Comparison of ENCODE assay signal across 10 mouse cellular contexts in genomic region chr11:20878644-20879043, GRCm38 (mm10). TPM values are rescaled to one million over a fixed set of nuclear protein-coding genes. Genes with fewer than 3 reads are reported as not detected.
DNase-seq lines count a peak whose midpoint lies in the region; ATAC-seq and TF ChIP-seq lines count a peak whose summit lies in the region.
"Had no signal": no experiment of that assay in that cellular context is flagged by ENCODE, and none has a peak within 500 bp of the region (broad histone marks: within the 10 kb centered on the region; RNA-seq: fewer than 3 reads in every experiment).

No protein-coding gene starts in this region.

- no peak for TF ChIP-seq CTCF in lung, postnatal 0 days (IDR thresholded peaks at IDR 0.05)

- no peak overlapping the region for H3K9ac ChIP-seq in embryonic facial prominence, embryonic 12.5 days
- no peak overlapping the region for H3K9ac ChIP-seq in lung, postnatal 0 days (replicated peaks; ENCODE audit: low read depth)
- no peak overlapping the region for H3K9ac ChIP-seq in embryonic facial prominence, embryonic 15.5 days
- H3K9ac ChIP-seq: liver, embryonic 15.5 days had no signal

- no peaks in the 10 kb centered on the region for H3K27me3 ChIP-seq in embryonic facial prominence, embryonic 12.5 days
- H3K27me3 ChIP-seq in embryonic facial prominence, embryonic 10.5 days (replicated peaks; ENCODE audit: low read depth, poor library complexity, severe bottlenecking): no peaks in the 10 kb centered on the region
- H3K27me3 ChIP-seq in lung, postnatal 0 days (replicated peaks; ENCODE audit: insufficient read depth, low read length): no peaks in the 10 kb centered on the region
- H3K27me3 ChIP-seq in embryonic facial prominence, embryonic 15.5 days: no peaks in the 10 kb centered on the region
- H3K27me3 ChIP-seq: liver, embryonic 15.5 days had no signal

- 80% methylated on average over 5 of the region's 5 CpGs for WGBS in embryonic facial prominence, embryonic 12.5 days
- 87% methylated on average over 5 of the region's 5 CpGs for WGBS in embryonic facial prominence, embryonic 10.5 days
- 88% methylated on average over 5 of the region's 5 CpGs for WGBS in lung, postnatal 0 days
- WGBS in embryonic facial prominence, embryonic 15.5 days: 56% methylated on average over 5 of the region's 5 CpGs

- H3K4me1 ChIP-seq in embryonic facial prominence, embryonic 12.5 days: 0 out of 2 replicates have a peak, but pooled peaks cover 4% of the 10 kb centered on the region
- H3K4me1 ChIP-seq in embryonic facial prominence, embryonic 10.5 days: peaks cover 4% of the 10 kb centered on the region
- no peaks in the 10 kb centered on the region for H3K4me1 ChIP-seq in lung, postnatal 0 days (ENCODE audit: insufficient read depth, low read depth, low read length)
- peaks cover 15% of the 10 kb centered on the region; the same call in 1 of the 2 replicates for H3K4me1 ChIP-seq in embryonic facial prominence, embryonic 15.5 days
- H3K4me1 ChIP-seq: liver, embryonic 15.5 days had no signal

- H3K4me2 ChIP-seq in embryonic facial prominence, embryonic 12.5 days (replicated peaks): no peak overlapping the region
- no peak overlapping the region for H3K4me2 ChIP-seq in lung, postnatal 0 days (replicated peaks; ENCODE audit: low read depth, low read length)
- no peak overlapping the region for H3K4me2 ChIP-seq in embryonic facial prominence, embryonic 15.5 days (replicated peaks)
- H3K4me2 ChIP-seq: liver, embryonic 15.5 days had no signal

- ATAC-seq in embryonic facial prominence, embryonic 12.5 days (ENCODE audit: insufficient number of reproducible peaks, insufficient read depth, low FRiP score, low TSS enrichment): peak; percentile 69; the same call in 1 of the 2 replicates
- peak; percentile 48 for ATAC-seq in lung, postnatal 0 days
- ATAC-seq in embryonic facial prominence, embryonic 15.5 days (ENCODE audit: insufficient number of reproducible peaks, low FRiP score, low TSS enrichment, low read depth): peak; percentile 80

- no peak for DNase-seq in embryonic facial prominence, embryonic 10.5 days (ENCODE audit: low spot score)
- DNase-seq in lung, postnatal 0 days (ENCODE audit: low spot score): no peak
- no peak for DNase-seq in lung, postnatal 25 days (ENCODE audit: low spot score)
- DNase-seq in layer of hippocampus, postnatal 36 days: peak; percentile 14 to 29
- no peak for DNase-seq in spleen, postnatal 14 days (ENCODE audit: low spot score in 2 of 2)
- no peak for DNase-seq in frontal cortex, postnatal 14 days (ENCODE audit: low spot score in 2 of 2)
- DNase-seq: adrenal gland, postnatal 25 days had no signal

- no peaks in the 10 kb centered on the region for H3K9me3 ChIP-seq in embryonic facial prominence, embryonic 12.5 days
- H3K9me3 ChIP-seq in embryonic facial prominence, embryonic 10.5 days: no peaks in the 10 kb centered on the region
- no peaks in the 10 kb centered on the region for H3K9me3 ChIP-seq in lung, postnatal 0 days (ENCODE audit: low read length)
- H3K9me3 ChIP-seq in embryonic facial prominence, embryonic 15.5 days (replicated peaks): no peaks in the 10 kb centered on the region
- H3K9me3 ChIP-seq: liver, embryonic 15.5 days had no signal

- no peaks in the 10 kb centered on the region for H3K36me3 ChIP-seq in embryonic facial prominence, embryonic 12.5 days
- H3K36me3 ChIP-seq in embryonic facial prominence, embryonic 10.5 days (replicated peaks): no peaks in the 10 kb centered on the region
- no peaks in the 10 kb centered on the region for H3K36me3 ChIP-seq in lung, postnatal 0 days (ENCODE audit: insufficient read depth, low read length)
- no peaks in the 10 kb centered on the region for H3K36me3 ChIP-seq in embryonic facial prominence, embryonic 15.5 days
- H3K36me3 ChIP-seq: liver, embryonic 15.5 days had no signal

- TF ChIP-seq EP300 in lung, postnatal 0 days (IDR thresholded peaks at IDR 0.05): no peak

- no peak overlapping the region for H3K4me3 ChIP-seq in embryonic facial prominence, embryonic 12.5 days
- H3K4me3 ChIP-seq in embryonic facial prominence, embryonic 10.5 days: no peak overlapping the region
- H3K4me3 ChIP-seq in lung, postnatal 0 days (ENCODE audit: low read depth, low read length): no peak overlapping the region
- H3K4me3 ChIP-seq in embryonic facial prominence, embryonic 15.5 days (replicated peaks): no peak overlapping the region
- H3K4me3 ChIP-seq: liver, embryonic 15.5 days had no signal

- H3K27ac ChIP-seq in embryonic facial prominence, embryonic 12.5 days: no peak overlapping the region
- no peak overlapping the region for H3K27ac ChIP-seq in embryonic facial prominence, embryonic 10.5 days (replicated peaks)
- no peak overlapping the region for H3K27ac ChIP-seq in lung, postnatal 0 days (ENCODE audit: low read length)
- peak overlapping the region; percentile 51 for H3K27ac ChIP-seq in embryonic facial prominence, embryonic 15.5 days (replicated peaks)
- H3K27ac ChIP-seq: liver, embryonic 15.5 days had no signal

RNA-seq across cellular contexts. Expression of gene Lgalsl, which starts 47.8 kb away (rescaled TPM):
- polyA plus RNA-seq in embryonic facial prominence, embryonic 12.5 days (2016; fragmentation: Nextera tagmentation; extraction: Ambion mirVana): 43.1 and 44.6 TPM in 2 replicates
- polyA plus RNA-seq in embryonic facial prominence, embryonic 10.5 days (2016; fragmentation: Nextera tagmentation; extraction: Ambion mirVana): 28.7 and 30.2 TPM in 2 replicates
- 39.6 and 40.1 TPM in 2 replicates for polyA plus RNA-seq in lung, postnatal 0 days (2015; fragmentation: Nextera tagmentation; extraction: Ambion mirVana)
- 68.4 and 74.7 TPM in 2 replicates for polyA plus RNA-seq in embryonic facial prominence, embryonic 15.5 days (2015; fragmentation: Nextera tagmentation; extraction: Ambion mirVana)
- total RNA-seq in layer of hippocampus, postnatal 36 days (2021): 10 to 100 TPM; 80.7 to 82.0 TPM

Comparison
In these comparisons a context has a peak if more than half of its experiments do, and no peak if none do; other contexts are left out.
1. DNase-seq: peak in layer of hippocampus, postnatal 36 days (2 of 2); none in embryonic facial prominence, embryonic 10.5 days (single experiment), lung, postnatal 0 days (single experiment), lung, postnatal 25 days (single experiment), spleen, postnatal 14 days (0 of 2) and frontal cortex, postnatal 14 days (0 of 2).
2. Peak in every context shown above with its lines, with median percentiles within 50 percentile points of each other: ATAC-seq.